Mouse (Mus musculus): ENCODE data around the gene Lsr. TPM values are rescaled to one million over a fixed set of nuclear protein-coding genes. Genes with fewer than 3 reads are reported as not detected.
"Not testable (repeated sequence)": the region's sequence is repeated elsewhere in the genome, so short reads cannot be mapped to it uniquely, and the experiment has no call there.

Lsr gene
- polyA plus RNA-seq, 1 experiment from 2014 or later: 16.7 TPM

GRCm38 (mm10) chr7:30949902-30950301, 23.4 kb downstream of the Lsr start:
- ATAC-seq; H3K27ac ChIP-seq (ENCODE audit: low read length); H3K4me1 ChIP-seq (ENCODE audit: control insufficient read depth, insufficient read depth, low read length); H3K4me3 ChIP-seq (ENCODE audit: low read depth, low read length); H3K9me3 ChIP-seq (replicated peaks; ENCODE audit: control insufficient read depth, low read length, poor library complexity, severe bottlenecking); H3K27me3 ChIP-seq (ENCODE audit: control insufficient read depth, insufficient read depth, low read depth, low read length); H3K4me2 ChIP-seq (ENCODE audit: low read length); H3K9ac ChIP-seq (ENCODE audit: low read depth, low read length): not testable (repeated sequence)
- 97% methylated on average over 3 of the region's 3 CpGs for WGBS
- peaks cover 23% of the 10 kb centered on the region for H3K36me3 ChIP-seq (ENCODE audit: control insufficient read depth, insufficient read depth, low read length)

DNA sequence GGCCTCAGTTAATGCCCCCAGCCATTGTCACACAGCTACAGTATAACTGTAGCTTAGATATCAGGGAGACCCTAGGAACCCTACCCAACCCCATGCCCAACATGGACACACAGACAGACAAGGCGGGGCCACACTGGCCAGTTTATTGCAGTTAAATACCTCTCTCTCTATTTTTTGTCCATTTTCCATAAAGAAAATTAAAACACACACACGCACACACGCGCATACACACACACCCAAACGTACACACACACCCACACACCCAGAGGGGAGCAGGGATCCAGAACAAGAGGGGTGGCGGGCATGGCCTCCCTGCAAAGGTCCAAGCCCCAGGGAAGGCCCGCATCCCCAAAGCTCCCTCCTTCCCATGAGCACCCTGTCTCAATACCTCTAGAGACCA, 27.4 kb downstream of the Lsr start:
- Histone ChIP-seq H3K4me1 (ENCODE audit: control insufficient read depth, insufficient read depth, low read length) (no peaks in the 10 kb centered on the region), H3K4me3 (ENCODE audit: low read depth, low read length) (no peak overlapping the region), H3K27ac (ENCODE audit: low read length) (no peak overlapping the region), H3K9me3 (replicated peaks; ENCODE audit: control insufficient read depth, low read length, poor library complexity, severe bottlenecking) (no peaks in the 10 kb centered on the region), H3K27me3 (ENCODE audit: control insufficient read depth, insufficient read depth, low read depth, low read length) (no peaks in the 10 kb centered on the region), H3K4me2 (ENCODE audit: low read length) (no peak overlapping the region), H3K36me3 (ENCODE audit: control insufficient read depth, insufficient read depth, low read length) (peaks cover 2% of the 10 kb centered on the region), H3K9ac (ENCODE audit: low read depth, low read length) (no peak overlapping the region)
- ATAC-seq: 0 out of 2 replicates have a peak, but pooled peaks have one; percentile 33
- 94% methylated on average over 7 of the region's 7 CpGs for WGBS

- not testable (repeated sequence) for H3K4me1 ChIP-seq (ENCODE audit: control insufficient read depth, insufficient read depth, low read length); H3K27ac ChIP-seq (ENCODE audit: low read length); H3K27me3 ChIP-seq (ENCODE audit: control insufficient read depth, insufficient read depth, low read depth, low read length); H3K9me3 ChIP-seq (replicated peaks; ENCODE audit: control insufficient read depth, low read length, poor library complexity, severe bottlenecking); H3K4me3 ChIP-seq (ENCODE audit: low read depth, low read length); H3K4me2 ChIP-seq (ENCODE audit: low read length); H3K9ac ChIP-seq (ENCODE audit: low read depth, low read length); H3K36me3 ChIP-seq (ENCODE audit: control insufficient read depth, insufficient read depth, low read length)
- 88% methylated on average over 7 of the region's 7 CpGs for WGBS
- 0 out of 2 replicates have a peak, but pooled peaks have one; percentile 23 for ATAC-seq
Measured at GRCm38 (mm10) chr7:30945466-30945865, 27.8 kb downstream of the Lsr start.

GRCm38 (mm10) chr7:30944706-30945105, 28.6 kb downstream of the Lsr start:
- 72% methylated on average over 2 of the region's 2 CpGs for WGBS
- H3K9ac ChIP-seq (ENCODE audit: low read depth, low read length); H3K9me3 ChIP-seq (replicated peaks; ENCODE audit: control insufficient read depth, low read length, poor library complexity, severe bottlenecking); ATAC-seq; H3K4me2 ChIP-seq (ENCODE audit: low read length); H3K27ac ChIP-seq (ENCODE audit: low read length); H3K4me3 ChIP-seq (ENCODE audit: low read depth, low read length); H3K4me1 ChIP-seq (ENCODE audit: control insufficient read depth, insufficient read depth, low read length); H3K36me3 ChIP-seq (ENCODE audit: control insufficient read depth, insufficient read depth, low read length); H3K27me3 ChIP-seq (ENCODE audit: control insufficient read depth, insufficient read depth, low read depth, low read length): not testable (repeated sequence)

DNA sequence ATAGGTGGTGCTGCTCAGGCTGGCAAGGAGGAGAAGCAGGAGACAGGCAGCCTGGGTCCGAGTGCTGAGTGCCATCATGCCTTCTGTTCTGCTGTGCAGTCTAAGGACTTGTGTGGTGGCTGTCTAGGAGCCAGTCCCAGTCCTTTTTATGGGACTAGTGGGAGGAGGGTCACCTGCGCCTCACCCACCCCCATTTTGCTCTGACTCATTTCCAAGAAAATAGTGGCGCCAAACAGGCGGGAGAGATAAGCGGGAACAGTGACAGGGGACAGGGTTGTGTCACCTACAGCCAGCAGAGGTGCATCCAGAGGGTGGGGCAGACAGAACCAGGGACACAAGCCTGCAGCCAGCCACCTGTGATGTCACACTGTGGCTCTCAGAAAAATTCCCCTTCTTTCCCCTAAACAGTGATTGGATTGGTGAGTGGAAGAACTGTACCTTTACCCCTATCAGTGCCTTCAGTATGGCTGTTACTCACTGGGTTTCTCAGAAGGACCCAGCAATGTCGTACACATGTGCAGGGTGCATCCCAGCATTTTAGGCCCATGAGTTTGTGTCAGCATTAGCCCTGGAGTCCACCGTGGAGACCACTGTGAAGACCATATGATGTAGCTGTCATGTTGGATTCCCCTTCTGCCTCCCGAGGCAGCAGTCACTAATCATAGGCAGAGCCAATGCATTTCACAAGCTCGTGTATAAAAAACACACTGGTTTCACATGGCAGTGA, 29.2 kb downstream of the Lsr start, which contains the start of gene Hamp:
Gene Hamp (minus strand): TSS at position 124 of the 727 bp plus-strand sequence.
- no peak for ATAC-seq

DNA sequence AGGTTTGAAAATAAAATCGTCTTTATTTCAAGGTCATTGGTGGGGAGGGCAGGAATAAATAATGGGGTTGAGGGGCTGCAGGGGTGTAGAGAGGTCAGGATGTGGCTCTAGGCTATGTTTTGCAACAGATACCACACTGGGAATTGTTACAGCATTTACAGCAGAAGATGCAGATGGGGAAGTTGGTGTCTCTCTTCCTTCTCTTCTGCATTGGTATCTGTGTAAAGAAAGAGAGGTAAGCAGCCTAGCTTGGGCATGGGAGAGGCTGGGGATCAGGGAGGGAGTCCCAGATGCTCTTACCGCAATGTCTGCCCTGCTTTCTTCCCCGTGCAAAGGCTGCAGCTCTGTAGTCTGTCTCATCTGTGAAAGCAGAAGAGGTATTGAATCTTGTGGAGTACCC, 30.9 kb downstream of the Lsr start:
- not testable (repeated sequence) for H3K4me3 ChIP-seq (ENCODE audit: low read depth, low read length); H3K27me3 ChIP-seq (ENCODE audit: control insufficient read depth, insufficient read depth, low read depth, low read length); H3K9me3 ChIP-seq (replicated peaks; ENCODE audit: control insufficient read depth, low read length, poor library complexity, severe bottlenecking); H3K9ac ChIP-seq (ENCODE audit: low read depth, low read length); H3K4me2 ChIP-seq (ENCODE audit: low read length); ATAC-seq; H3K36me3 ChIP-seq (ENCODE audit: control insufficient read depth, insufficient read depth, low read length); H3K27ac ChIP-seq (ENCODE audit: low read length); H3K4me1 ChIP-seq (ENCODE audit: control insufficient read depth, insufficient read depth, low read length)
- WGBS: 60% methylated on average over 3 of the region's 3 CpGs

More for the DNA sequence above, 29.2 kb downstream of the Lsr start, which contains the start of gene Hamp:
- Histone ChIP-seq H3K27ac (ENCODE audit: low read length) (no peak within 1 kb of the TSS), H3K36me3 (ENCODE audit: control insufficient read depth, insufficient read depth, low read length) (no peaks in the 10 kb centered on the region), H3K4me2 (ENCODE audit: low read length) (no peak within 1 kb of the TSS), H3K27me3 (ENCODE audit: control insufficient read depth, insufficient read depth, low read depth, low read length) (no peaks in the 10 kb centered on the region), H3K9me3 (replicated peaks; ENCODE audit: control insufficient read depth, low read length, poor library complexity, severe bottlenecking) (no peaks in the 10 kb centered on the region), H3K9ac (ENCODE audit: low read depth, low read length) (no peak within 1 kb of the TSS), H3K4me3 (ENCODE audit: low read depth, low read length) (no peak within 1 kb of the TSS), H3K4me1 (ENCODE audit: control insufficient read depth, insufficient read depth, low read length) (no peaks in the 10 kb centered on the region)
- WGBS: 74% methylated on average over 9 of the region's 9 CpGs

- H3K4me2 ChIP-seq (ENCODE audit: low read length); H3K27ac ChIP-seq (ENCODE audit: low read length): not testable (repeated sequence)
- WGBS: 89% methylated on average over 1 of the region's 1 CpGs
Measured at GRCm38 (mm10) chr7:30940070-30940469, 33.2 kb downstream of the Lsr start.

GRCm38 (mm10) chr7:30935422-30936099, 37.7 kb downstream of the Lsr start:
- not testable (repeated sequence) for H3K9me3 ChIP-seq (replicated peaks; ENCODE audit: control insufficient read depth, low read length, poor library complexity, severe bottlenecking); H3K9ac ChIP-seq (ENCODE audit: low read depth, low read length); H3K27me3 ChIP-seq (ENCODE audit: control insufficient read depth, insufficient read depth, low read depth, low read length); H3K4me2 ChIP-seq (ENCODE audit: low read length); H3K27ac ChIP-seq (ENCODE audit: low read length); H3K36me3 ChIP-seq (ENCODE audit: control insufficient read depth, insufficient read depth, low read length); ATAC-seq; H3K4me1 ChIP-seq (ENCODE audit: control insufficient read depth, insufficient read depth, low read length); H3K4me3 ChIP-seq (ENCODE audit: low read depth, low read length)
- WGBS: 81% methylated on average over 6 of the region's 6 CpGs

More at GRCm38 (mm10) chr7:30940070-30940469, 33.2 kb downstream of the Lsr start:
- H3K4me3 ChIP-seq (ENCODE audit: low read depth, low read length); H3K36me3 ChIP-seq (ENCODE audit: control insufficient read depth, insufficient read depth, low read length); H3K9me3 ChIP-seq (replicated peaks; ENCODE audit: control insufficient read depth, low read length, poor library complexity, severe bottlenecking); H3K9ac ChIP-seq (ENCODE audit: low read depth, low read length); H3K27me3 ChIP-seq (ENCODE audit: control insufficient read depth, insufficient read depth, low read depth, low read length); ATAC-seq; H3K4me1 ChIP-seq (ENCODE audit: control insufficient read depth, insufficient read depth, low read length): not testable (repeated sequence)

DNA sequence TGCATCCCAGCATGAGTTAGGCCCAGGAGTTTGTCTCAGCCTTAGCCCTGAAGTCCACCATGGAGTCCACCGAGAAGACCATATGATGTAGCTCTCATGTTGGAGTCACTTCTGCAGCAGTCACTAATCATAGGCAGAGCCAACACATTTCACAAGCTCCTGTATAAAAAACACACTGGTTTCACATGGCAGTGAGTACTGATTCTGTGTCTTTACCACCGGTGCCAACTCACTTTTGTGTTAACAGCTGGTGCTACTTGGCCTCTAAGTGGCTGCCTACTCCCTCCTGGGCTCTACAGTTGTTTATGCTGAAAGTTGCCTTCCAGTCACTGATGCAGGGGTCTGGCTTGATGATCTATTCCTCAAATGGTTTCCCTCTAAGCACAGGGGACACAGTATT, 48.7 kb downstream of the Lsr start, which contains the start of gene Hamp2:
Gene Hamp2 (minus strand): TSS at position 101 of the 400 bp plus-strand sequence.
- not testable (repeated sequence) for H3K4me3 ChIP-seq (ENCODE audit: low read depth, low read length); H3K27me3 ChIP-seq (ENCODE audit: control insufficient read depth, insufficient read depth, low read depth, low read length); H3K27ac ChIP-seq (ENCODE audit: low read length); ATAC-seq; H3K4me2 ChIP-seq (ENCODE audit: low read length); H3K9me3 ChIP-seq (replicated peaks; ENCODE audit: control insufficient read depth, low read length, poor library complexity, severe bottlenecking); H3K4me1 ChIP-seq (ENCODE audit: control insufficient read depth, insufficient read depth, low read length); H3K36me3 ChIP-seq (ENCODE audit: control insufficient read depth, insufficient read depth, low read length); H3K9ac ChIP-seq (ENCODE audit: low read depth, low read length)
- 83% methylated on average over 2 of the region's 2 CpGs for WGBS
